Mouse (Mus musculus): ENCODE measurements at regions not wholly inside any gene's neighbourhood (a gene's known extent, or its start where the extent isn't known, plus 50 kb on each side); places are given as distances from the start of the nearest gene placed in this dataset.
"Not testable (repeated sequence)": the region's sequence is repeated elsewhere in the genome, so short reads cannot be mapped to it uniquely, and the experiment has no call there.

- intact Hi-C loops (cut with DNase I) = no loop called here
Observed at GRCm38 (mm10) chrX:99732526-99732925, 88.3 kb upstream of the Tmem28 start.

GRCm38 (mm10) chrX:99725101-99725500, 95.7 kb upstream of the Tmem28 start:
- peak; percentile 5 to 7 for DNase-seq (ENCODE audit: low spot score in 2 of 2)
- intact Hi-C loops (cut with DNase I) = no loop called here

More at GRCm38 (mm10) chrX:99732526-99732925, 88.3 kb upstream of the Tmem28 start:
- DNase-seq (ENCODE audit: low spot score in 2 of 2) = no peak

GRCm38 (mm10) chrX:99695366-99695765, 125.5 kb upstream of the Tmem28 start:
- intact Hi-C loops (cut with DNase I) = no loop called here
- DNase-seq (ENCODE audit: low spot score in 2 of 2) = no peak

- peak in 1 of 2 experiments; percentile 7 for DNase-seq (ENCODE audit: low spot score in 2 of 2)
Observed at GRCm38 (mm10) chrX:99690971-99691370, 129.8 kb upstream of the Tmem28 start.

GRCm38 (mm10) chrX:99689761-99690160, 131.1 kb upstream of the Tmem28 start:
- intact Hi-C loops (cut with DNase I) = no loop called here
- DNase-seq (ENCODE audit: low spot score in 2 of 2) = no peak

More at GRCm38 (mm10) chrX:99690971-99691370, 129.8 kb upstream of the Tmem28 start:
- intact Hi-C loops (cut with DNase I) = no loop called here

GRCm38 (mm10) chrX:99682491-99682890, 138.3 kb upstream of the Tmem28 start:
- DNase-seq (ENCODE audit: low spot score in 2 of 2); intact Hi-C loops (cut with DNase I): not testable (repeated sequence)

GRCm38 (mm10) chrX:99667596-99667995, 153.2 kb upstream of the Tmem28 start:
- DNase-seq (ENCODE audit: low spot score in 2 of 2) = no peak
- intact Hi-C loops (cut with DNase I) = no loop called here

- DNase-seq (ENCODE audit: low spot score in 2 of 2) = no peak
- intact Hi-C loops (cut with DNase I) = no loop called here
Observed at GRCm38 (mm10) chrX:99662566-99662965, 158.3 kb upstream of the Tmem28 start.

GRCm38 (mm10) chrX:99659496-99660140, 161.2 kb upstream of the Tmem28 start:
- intact Hi-C loops (cut with DNase I) = loop anchor here (10.0 kb wide), 1 partner anchor 135 kb away; no protein-coding TSS in a partner anchor
- no peak for DNase-seq (ENCODE audit: low spot score in 2 of 2)

- intact Hi-C loops (cut with DNase I) = loop anchor here (10.0 kb wide), 1 partner anchor 133 kb away; no protein-coding TSS in a partner anchor
- peak; percentile 29 to 54 for DNase-seq (ENCODE audit: low spot score in 2 of 2)
Observed at GRCm38 (mm10) chrX:99657790-99658451, 162.9 kb upstream of the Tmem28 start.

- DNase-seq (ENCODE audit: low spot score in 2 of 2) = no peak
- intact Hi-C loops (cut with DNase I) = loop anchor here (1.0 to 10.0 kb wide), 2 partner anchors 132 to 522 kb away; no protein-coding TSS in a partner anchor
Observed at GRCm38 (mm10) chrX:99656988-99657387, 163.8 kb upstream of the Tmem28 start.

GRCm38 (mm10) chrX:99632211-99632775, 161.2 kb upstream of the Pja1 start:
- DNase-seq (ENCODE audit: low spot score in 2 of 2) = no peak
- intact Hi-C loops (cut with DNase I) = no loop called here

- intact Hi-C loops (cut with DNase I) = no loop called here
- DNase-seq (ENCODE audit: low spot score in 2 of 2) = no peak
Observed at GRCm38 (mm10) chrX:99624515-99625179, 153.6 kb upstream of the Pja1 start.

GRCm38 (mm10) chrX:99612130-99612759, 141.2 kb upstream of the Pja1 start:
- intact Hi-C loops (cut with DNase I) = no loop called here
- no peak for DNase-seq (ENCODE audit: low spot score in 2 of 2)

- intact Hi-C loops (cut with DNase I) = no loop called here
- DNase-seq (ENCODE audit: low spot score in 2 of 2) = no peak
Observed at GRCm38 (mm10) chrX:99610096-99610495, 139.0 kb upstream of the Pja1 start.

GRCm38 (mm10) chrX:99609591-99609990, 138.5 kb upstream of the Pja1 start:
- DNase-seq (ENCODE audit: low spot score in 2 of 2) = no peak
- intact Hi-C loops (cut with DNase I) = no loop called here

GRCm38 (mm10) chrX:99608284-99608692, 137.2 kb upstream of the Pja1 start:
- DNase-seq (ENCODE audit: low spot score in 2 of 2) = no peak
- intact Hi-C loops (cut with DNase I) = no loop called here

- intact Hi-C loops (cut with DNase I) = no loop called here
- no peak for DNase-seq (ENCODE audit: low spot score in 2 of 2)
Observed at GRCm38 (mm10) chrX:99605084-99605824, 134.2 kb upstream of the Pja1 start.

- no peak for DNase-seq (ENCODE audit: low spot score in 2 of 2)
- intact Hi-C loops (cut with DNase I) = no loop called here
Observed at GRCm38 (mm10) chrX:99603714-99604113, 132.6 kb upstream of the Pja1 start.

Data from left cerebral cortex, postnatal 36 days (tissue).